Mouse (Mus musculus): ENCODE data around the gene F11.

GRCm38 (mm10) chr8:45266993-45267392, 5.2 kb upstream of the F11 start:
- no peak for TF ChIP-seq CTCF (IDR thresholded peaks at IDR 0.05; ENCODE audit: low read depth, low read length)
- TF ChIP-seq POLR2A (IDR thresholded peaks at IDR 0.05; ENCODE audit: extremely low read depth, insufficient read depth, low read length) = no peak
